Mouse (Mus musculus) midbrain, postnatal 0 days (tissue): ENCODE measurements at regions not wholly inside any gene's neighbourhood (a gene's known extent, or its start where the extent isn't known, plus 50 kb on each side); places are given as distances from the start of the nearest gene placed in this dataset.

ENCODE experiments used
- ATAC-seq: fragments of 200-750 bp; cut with Nextera tagmentation; 2 replicates; pipeline ENCODE4 v1.8.0; 2017; ENCODE audit warnings: moderate number of reproducible peaks, mild to moderate bottlenecking, moderate TSS enrichment, moderate library complexity; ENCODE audit not compliant: low FRiP score
- DNase-seq: peaks from one replicate; pipeline ENCODE4 v3.0.0-alpha.2; 2015; ENCODE audit warnings: low spot score
- H3K27ac ChIP-seq: fragments of 300-500 bp; sonication (generic); 2 replicates; pipeline ENCODE4 v1.5.1; 2014; ENCODE audit warnings: low read depth, mild to moderate bottlenecking, low read length, mixed read lengths
- H3K27me3 ChIP-seq: fragments of 300-500 bp; sonication (generic); 2 replicates; pipeline ENCODE4 v1.6.1; 2014; ENCODE audit warnings: low read length, control low read depth, mixed read lengths; ENCODE audit not compliant: insufficient read depth
- H3K36me3 ChIP-seq: fragments of 300-500 bp; sonication (generic); 2 replicates; pipeline ENCODE4 v1.6.1; 2014; ENCODE audit warnings: low read length, control low read depth, mixed read lengths; ENCODE audit not compliant: insufficient read depth
- H3K4me1 ChIP-seq: fragments of 300-500 bp; sonication (generic); 2 replicates; pipeline ENCODE4 v1.6.1; 2014; ENCODE audit warnings: mild to moderate bottlenecking, control low read depth, antibody characterized with exemption, low read length, mixed read lengths; ENCODE audit not compliant: insufficient read depth
- H3K4me2 ChIP-seq: fragments of 300-500 bp; sonication (generic); 2 replicates; pipeline ENCODE4 v1.6.1; 2014; ENCODE audit warnings: low read depth, mild to moderate bottlenecking, low read length, mixed read lengths; ENCODE audit not compliant: poor library complexity, severe bottlenecking
- H3K4me3 ChIP-seq: fragments of 300-500 bp; sonication (generic); 2 replicates; pipeline ENCODE4 v1.5.1; 2014; ENCODE audit warnings: low read depth, mild to moderate bottlenecking, low read length, moderate library complexity
- H3K9ac ChIP-seq: fragments of 300-500 bp; sonication (generic); replicated peaks from 2 replicates; pipeline ENCODE4 v1.6.1; 2014; ENCODE audit warnings: mild to moderate bottlenecking, low read length, moderate library complexity, mixed read lengths; ENCODE audit not compliant: poor library complexity, severe bottlenecking
- H3K9me3 ChIP-seq: fragments of 300-500 bp; sonication (generic); 2 replicates; pipeline ENCODE4 v1.6.1; 2016; ENCODE audit warnings: low read length, control low read depth
- CTCF ChIP-seq: IDR thresholded peaks from 2 replicates; pipeline ENCODE4 v1.5.1; 2016; ENCODE audit warnings: antibody characterized with exemption, mild to moderate bottlenecking
- WGBS: fragments of 180-500 bp; shearing (Covaris S2); extraction: QIAGEN DNeasy Blood & Tissue Kit; methylation state at CpG from one replicate; pipeline ENCODE4 v1.1.7; 2014; 5-methylcytosine and 5-hydroxymethylcytosine counted together

GRCm38 (mm10) chr8:80117328-80117727 is 59.5 kb upstream of the Hhip start:
- Histone ChIP-seq H3K4me1 (no peaks in the 10 kb centered on the region), H3K4me3 (no peak overlapping the region), H3K9me3 (no peaks in the 10 kb centered on the region), H3K27me3 (no peaks in the 10 kb centered on the region), H3K36me3 (no peaks in the 10 kb centered on the region), H3K4me2 (no peak overlapping the region), H3K9ac (no peak overlapping the region), H3K27ac (no peak overlapping the region)
- TF ChIP-seq CTCF, result no peak
- DNase-seq, result no peak
- 45% methylated on average over 4 of the region's 4 CpGs for WGBS
- ATAC-seq, result no peak
